Mouse (Mus musculus) CH12.LX (cell line): ENCODE results near the gene Rd3l.

Source experiments
- CTCF ChIP-seq, 2 experiments: IDR thresholded peaks in 1 of 2; conservative IDR thresholded peaks in 1 of 2; 2 replicates each; pipeline ENCODE4 v1.5.1; 2011 to 2012; ENCODE audit warnings: low read depth in 2 of 2, low read length in 2 of 2, improper control_type of control experiment in 1 of 2, inconsistent platforms in 1 of 2, mild to moderate bottlenecking in 1 of 2, moderate library complexity in 1 of 2
- E2F4 ChIP-seq: IDR thresholded peaks from 2 replicates; pipeline ENCODE4 v1.6.1; 2011; ENCODE audit warnings: low read depth, low read length, improper control_type of control experiment; ENCODE audit not compliant: insufficient replicate concordance
- EP300 ChIP-seq: IDR thresholded peaks from 2 replicates; pipeline ENCODE4 v1.6.1; 2011; ENCODE audit warnings: low read length, improper control_type of control experiment
- HCFC1 ChIP-seq: IDR thresholded peaks from 2 replicates; pipeline ENCODE4 v1.6.1; 2012; ENCODE audit warnings: low read depth, mild to moderate bottlenecking, inconsistent platforms, low read length, improper control_type of control experiment
- KAT2A ChIP-seq: IDR thresholded peaks from 2 replicates; pipeline ENCODE4 v1.6.1; 2012; ENCODE audit warnings: low read length, improper control_type of control experiment, inconsistent platforms; ENCODE audit not compliant: insufficient replicate concordance
- MYC ChIP-seq: IDR thresholded peaks from 2 replicates; pipeline ENCODE4 v1.6.1; 2011; ENCODE audit warnings: low read depth, mild to moderate bottlenecking, improper control_type of control experiment, low read length
- NELFE ChIP-seq: IDR thresholded peaks from 2 replicates; pipeline ENCODE4 v1.6.1; 2011; ENCODE audit warnings: low read depth, low read length, improper control_type of control experiment
- NRF1 ChIP-seq: IDR thresholded peaks from 2 replicates; pipeline ENCODE4 v1.6.1; 2014; ENCODE audit warnings: low read depth, mild to moderate bottlenecking, inconsistent platforms, low read length, improper control_type of control experiment, moderate library complexity
- POLR2A ChIP-seq: IDR thresholded peaks from 2 replicates; pipeline ENCODE4 v1.6.1; 2011; ENCODE audit warnings: low read depth, mild to moderate bottlenecking, improper control_type of control experiment, low read length
- RCOR1 ChIP-seq: conservative IDR thresholded peaks from 2 replicates; pipeline ENCODE4 v1.6.1; 2012; ENCODE audit warnings: low read depth, mild to moderate bottlenecking, inconsistent platforms, low read length, improper control_type of control experiment
- UBTF ChIP-seq: IDR thresholded peaks from 2 replicates; pipeline ENCODE4 v1.6.1; 2012; ENCODE audit warnings: low read depth, mild to moderate bottlenecking, inconsistent platforms, low read length, improper control_type of control experiment, moderate library complexity
- USF2 ChIP-seq: conservative IDR thresholded peaks from 2 replicates; pipeline ENCODE4 v1.6.1; 2011; ENCODE audit warnings: low read depth, low read length, improper control_type of control experiment
- ZKSCAN1 ChIP-seq: IDR thresholded peaks from 2 replicates; pipeline ENCODE4 v1.6.1; 2012; ENCODE audit warnings: low read depth, inconsistent platforms, low read length, improper control_type of control experiment, borderline replicate concordance
- ZMIZ1 ChIP-seq: IDR thresholded peaks from 2 replicates; pipeline ENCODE4 v1.6.1; 2012; ENCODE audit warnings: low read depth, mild to moderate bottlenecking, inconsistent platforms, low read length, improper control_type of control experiment

GRCm38 (mm10) chr12:111971231-111971686, 9.9 kb downstream of the Rd3l start, which contains the start of gene Tdrd9:
- TF ChIP-seq CTCF (conservative IDR thresholded peaks at IDR 0.05 in 1 of 2, IDR thresholded peaks at IDR 0.05 in 1 of 2; ENCODE audit: low read depth in 2 of 2, low read length in 2 of 2) = no peak
- no peak for TF ChIP-seq NELFE
- no peak for TF ChIP-seq E2F4
- no peak for TF ChIP-seq ZKSCAN1
- TF ChIP-seq USF2 = no peak
- TF ChIP-seq NRF1 = no peak
- TF ChIP-seq UBTF = no peak
- TF ChIP-seq KAT2A = no peak
- no peak for TF ChIP-seq MYC
- TF ChIP-seq RCOR1 = no peak
- TF ChIP-seq ZMIZ1 = no peak
- TF ChIP-seq HCFC1 = no peak
- TF ChIP-seq EP300 = no peak
- TF ChIP-seq POLR2A = no peak
